Mouse (Mus musculus): Measurements from ENCODE around the gene Tex22. TPM values are rescaled to one million over a fixed set of nuclear protein-coding genes. Genes with fewer than 3 reads are reported as not detected.

The Tex22 gene
- polyA plus RNA-seq, 3 experiments from 2014 or later = 0.30 TPM; not detected in 2

- no peak for ATAC-seq
Measured at GRCm38 (mm10) chr12:113103846-113104451, 29.6 kb downstream of the Tex22 start.

GRCm38 (mm10) chr12:113106386-113106785 is 32.1 kb downstream of the Tex22 start:
- no peak for ATAC-seq

- peak; percentile 41 for ATAC-seq
Measured at GRCm38 (mm10) chr12:113107431-113108124, 33.3 kb downstream of the Tex22 start.

DNA sequence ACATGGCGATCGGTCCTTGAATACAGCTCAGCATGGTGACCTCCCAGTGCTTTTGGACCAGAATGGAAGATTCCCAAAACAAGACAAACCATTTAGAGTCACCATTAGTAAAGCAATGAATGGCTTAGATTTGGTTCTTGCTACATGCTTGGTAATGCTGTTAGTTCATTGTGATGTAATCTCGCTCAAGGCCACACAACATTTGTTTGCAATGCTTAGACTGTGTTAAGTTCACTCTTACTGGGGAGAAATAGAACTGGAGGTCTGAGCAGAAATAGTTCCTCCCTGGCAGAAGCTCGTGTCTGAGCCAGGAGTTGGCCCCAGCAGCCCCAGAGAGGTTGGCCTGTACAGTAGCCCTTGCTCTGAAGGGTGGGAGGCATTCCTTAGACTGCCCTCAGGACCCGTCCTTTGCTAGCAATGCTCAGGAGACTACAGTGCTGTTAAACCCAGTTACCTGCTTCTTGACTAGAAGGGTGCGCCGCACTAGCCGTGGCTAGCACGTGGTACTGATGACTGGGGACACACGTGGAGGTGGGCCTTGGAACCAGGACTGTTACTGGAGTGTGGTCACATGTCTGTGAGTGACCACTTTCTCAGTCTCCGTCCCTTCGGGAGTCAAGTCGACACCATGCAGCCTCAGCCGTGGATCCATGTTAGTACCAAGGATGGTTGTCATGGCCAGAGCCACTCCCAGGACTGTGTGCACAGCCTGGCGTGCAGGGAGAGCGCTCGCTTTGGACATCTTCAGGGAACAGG is 34.4 kb downstream of the Tex22 start:
- no peak for ATAC-seq

GRCm38 (mm10) chr12:113109801-113110200 is 35.5 kb downstream of the Tex22 start:
- no peak for ATAC-seq

DNA sequence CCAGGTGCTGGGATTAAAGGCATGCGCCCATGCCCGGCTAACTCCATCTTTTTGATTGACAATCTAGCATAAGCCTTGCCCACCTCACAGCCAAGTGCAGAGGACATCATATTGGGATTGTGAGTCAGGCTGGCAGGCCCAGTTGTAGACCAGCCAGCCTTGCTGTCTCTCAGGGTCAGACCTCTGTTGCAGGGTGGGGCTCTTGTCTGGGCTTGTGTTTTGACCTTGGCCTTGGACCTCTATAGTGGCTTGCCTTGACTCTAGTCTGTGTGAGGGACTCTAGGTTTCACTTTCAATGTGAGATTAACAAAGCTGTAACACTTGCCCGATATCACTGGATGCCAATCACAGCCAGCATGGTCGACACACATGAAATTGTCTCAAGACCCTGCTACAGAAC is 39.8 kb downstream of the Tex22 start:
- ATAC-seq = no peak

DNA sequence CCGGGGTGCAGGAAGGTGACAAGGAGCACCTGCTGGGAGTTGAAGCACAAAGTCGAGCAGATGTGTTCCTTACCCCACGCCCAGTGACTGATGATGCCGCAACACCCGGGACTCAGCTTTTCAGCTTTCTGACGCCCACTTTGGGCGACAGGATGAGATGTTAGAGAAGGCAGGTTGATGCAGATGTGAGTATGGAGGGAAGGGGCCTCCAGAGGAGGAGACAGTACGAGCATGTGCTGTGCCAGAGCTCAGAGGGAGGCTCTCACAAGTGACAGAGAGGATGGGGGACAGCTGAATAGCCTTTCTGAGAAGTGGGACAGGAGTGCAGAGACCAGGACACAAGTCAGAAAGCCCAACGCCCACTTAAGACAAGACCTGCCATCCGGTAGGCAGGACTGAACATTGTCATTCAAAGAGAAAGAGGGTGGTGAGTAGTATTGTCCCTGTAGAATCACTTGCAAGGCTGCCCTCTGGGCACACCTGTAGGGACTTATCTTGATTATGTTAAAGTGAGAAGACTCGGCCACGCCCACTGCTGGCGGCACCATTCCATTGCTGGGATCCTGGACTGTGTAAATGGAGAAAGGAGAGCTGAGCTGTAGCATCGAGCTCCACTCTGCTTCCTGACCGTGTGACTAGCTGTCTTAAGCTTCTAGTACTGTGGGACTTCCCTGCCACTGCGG is 40.7 kb downstream of the Tex22 start:
- no peak for ATAC-seq

DNA sequence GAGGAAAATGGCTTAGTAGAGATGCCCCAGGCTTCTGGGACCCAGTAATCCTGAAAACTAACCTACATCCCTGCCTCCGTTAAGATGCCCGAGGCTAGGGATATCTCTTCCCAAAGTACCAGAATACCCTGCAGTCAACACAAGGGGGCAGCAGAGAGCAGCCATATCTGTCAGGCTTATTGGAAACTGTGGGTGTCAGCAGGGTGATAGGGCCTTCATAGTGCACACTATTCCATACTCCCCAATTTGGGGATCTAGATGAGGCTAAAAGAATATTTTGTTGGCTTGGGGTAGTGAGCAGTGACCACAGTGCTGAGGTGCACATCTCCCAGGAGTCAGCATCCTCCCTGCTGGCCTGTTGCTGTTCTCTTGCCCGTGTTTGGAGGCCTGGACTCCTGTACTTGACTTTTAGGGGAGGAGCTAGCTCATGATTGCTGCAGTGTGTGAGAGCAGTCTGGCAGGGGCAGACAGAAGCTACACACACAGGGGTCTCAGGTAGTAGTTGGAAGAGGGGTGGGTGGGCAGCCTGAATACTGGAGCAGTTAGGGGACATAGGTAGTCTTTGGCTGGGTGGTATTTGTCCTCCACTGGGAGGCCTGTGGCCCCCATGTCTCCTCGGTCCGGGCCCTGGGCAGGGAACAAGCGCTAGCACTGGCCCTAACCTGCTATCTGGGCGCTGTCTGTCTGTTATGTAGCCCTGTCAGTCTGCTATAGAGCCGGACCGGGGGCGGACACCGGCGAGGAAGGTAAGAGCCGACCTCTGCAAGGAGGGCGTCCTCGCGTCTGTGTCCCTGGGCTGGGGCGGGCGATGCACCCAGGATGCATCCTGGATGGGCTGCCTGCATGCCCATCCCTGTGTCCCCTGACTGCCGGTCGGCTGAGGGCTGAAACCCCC is 45.5 kb downstream of the Tex22 start:
- peak; percentile 72 for ATAC-seq

- ATAC-seq = no peak
Measured at GRCm38 (mm10) chr12:113124726-113125125, 50.4 kb downstream of the Tex22 start.

DNA sequence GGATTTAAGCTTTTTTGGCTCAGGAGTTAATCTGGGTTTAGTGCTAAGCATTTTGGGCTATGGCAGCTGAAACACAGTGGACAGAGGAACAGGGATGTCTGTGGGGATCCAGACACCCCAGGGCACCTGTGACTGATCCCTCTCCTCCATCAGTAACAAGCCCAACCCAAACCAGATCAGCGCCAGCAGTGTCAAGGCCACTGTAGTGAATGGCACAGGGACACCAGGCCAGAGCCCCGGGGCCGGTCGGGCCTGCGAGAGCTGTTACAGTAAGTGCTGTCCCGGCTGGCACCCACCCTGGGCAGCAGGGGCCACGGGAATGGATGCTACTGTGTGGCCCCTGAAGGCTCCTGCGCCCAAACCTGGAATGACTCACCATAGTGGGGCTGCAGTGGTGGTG is 56.4 kb downstream of the Tex22 start:
- ATAC-seq = no peak

GRCm38 (mm10) chr12:113131601-113132000 is 57.3 kb downstream of the Tex22 start:
- no peak for ATAC-seq

GRCm38 (mm10) chr12:113132567-113132966 is 58.3 kb downstream of the Tex22 start:
- ATAC-seq = no peak

DNA sequence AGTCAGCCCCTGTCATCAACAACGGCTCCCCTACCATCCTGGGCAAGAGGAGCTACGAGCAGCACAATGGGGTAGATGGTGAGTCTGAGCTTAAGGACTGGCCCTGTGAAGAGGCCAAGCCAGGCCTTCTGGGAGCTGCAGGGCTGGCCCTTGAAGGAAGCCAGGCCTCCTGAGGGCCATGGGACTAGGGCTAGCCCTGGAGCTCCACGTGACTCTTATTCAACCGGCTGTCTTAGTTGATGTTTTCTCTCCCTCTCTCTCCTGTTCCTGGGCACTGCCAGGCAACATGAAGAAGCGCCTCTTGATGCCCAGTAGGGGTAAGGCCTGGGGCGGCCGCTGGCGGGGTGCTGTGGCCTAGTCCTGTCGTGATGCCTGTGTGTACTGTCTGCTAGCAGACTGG is 59.0 kb downstream of the Tex22 start:
- ATAC-seq = no peak

DNA sequence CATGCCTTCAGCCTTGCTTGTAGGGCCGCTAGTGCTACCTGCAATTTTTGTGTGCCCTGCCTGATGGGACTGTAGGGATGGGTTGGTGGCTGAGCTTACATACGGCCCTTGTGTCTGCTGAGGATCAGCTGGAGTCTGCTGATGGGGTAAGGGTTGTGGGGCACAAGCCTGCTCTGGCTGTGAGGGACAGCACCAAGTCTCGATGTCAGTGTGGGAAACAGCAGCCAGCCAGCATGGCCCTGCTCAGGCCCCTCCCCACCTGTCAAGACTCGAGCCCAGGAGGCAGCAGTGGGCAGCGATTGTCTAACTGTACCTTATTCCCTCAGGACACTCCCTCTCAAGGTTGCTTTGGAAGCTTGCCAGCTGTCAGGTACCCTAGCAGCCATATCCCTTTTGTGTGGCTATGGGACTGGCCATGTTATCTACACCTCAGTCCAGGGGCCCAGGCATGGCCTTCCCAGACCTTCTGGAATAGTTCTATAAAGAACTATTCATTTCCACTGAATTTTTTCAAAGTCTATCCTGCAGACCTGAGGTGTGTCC is 59.6 kb downstream of the Tex22 start:
- no peak for ATAC-seq

DNA sequence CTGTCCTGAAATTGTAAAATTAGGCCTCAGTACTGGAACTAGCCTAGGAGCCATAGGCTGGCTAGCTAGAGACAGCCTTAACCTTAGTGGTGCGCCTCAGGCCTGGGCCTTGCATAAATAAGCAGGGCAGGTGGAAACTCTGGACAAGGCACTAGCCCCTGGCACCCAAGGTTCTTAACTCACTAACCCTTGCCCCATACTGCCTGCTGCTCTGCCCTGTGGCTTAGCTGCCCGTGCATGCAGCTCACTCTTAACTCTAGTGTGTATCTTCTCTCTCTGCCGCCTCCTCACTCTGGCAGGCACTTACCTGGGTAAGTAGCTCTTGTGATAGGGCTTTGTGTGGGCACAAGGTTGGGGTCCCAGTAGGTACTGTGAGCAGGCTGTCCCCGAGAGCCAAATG is 60.2 kb downstream of the Tex22 start:
- no peak for ATAC-seq

DNA sequence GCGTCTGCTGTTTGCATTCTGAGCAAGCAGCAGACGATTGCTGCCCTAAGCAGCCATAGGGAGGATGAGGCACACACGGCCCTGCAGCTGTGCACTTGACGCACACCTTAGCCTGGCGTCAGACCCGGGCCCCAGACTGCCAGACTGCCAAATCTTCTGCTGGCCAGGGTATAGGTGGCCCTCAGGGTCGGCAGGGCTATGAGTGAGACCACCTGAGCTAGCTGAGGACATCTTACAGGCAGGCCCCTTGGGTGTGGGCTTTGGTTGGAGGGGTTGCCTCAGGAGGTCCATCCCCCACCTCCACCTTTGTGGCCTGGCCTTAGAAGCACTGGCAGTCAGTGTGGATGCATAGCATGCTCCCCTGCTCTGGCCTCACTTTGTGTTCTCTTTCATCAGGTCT is 61.1 kb downstream of the Tex22 start:
- ATAC-seq = no peak

- ATAC-seq = no peak
Measured at GRCm38 (mm10) chr12:113136492-113137020, 62.3 kb downstream of the Tex22 start.

DNA sequence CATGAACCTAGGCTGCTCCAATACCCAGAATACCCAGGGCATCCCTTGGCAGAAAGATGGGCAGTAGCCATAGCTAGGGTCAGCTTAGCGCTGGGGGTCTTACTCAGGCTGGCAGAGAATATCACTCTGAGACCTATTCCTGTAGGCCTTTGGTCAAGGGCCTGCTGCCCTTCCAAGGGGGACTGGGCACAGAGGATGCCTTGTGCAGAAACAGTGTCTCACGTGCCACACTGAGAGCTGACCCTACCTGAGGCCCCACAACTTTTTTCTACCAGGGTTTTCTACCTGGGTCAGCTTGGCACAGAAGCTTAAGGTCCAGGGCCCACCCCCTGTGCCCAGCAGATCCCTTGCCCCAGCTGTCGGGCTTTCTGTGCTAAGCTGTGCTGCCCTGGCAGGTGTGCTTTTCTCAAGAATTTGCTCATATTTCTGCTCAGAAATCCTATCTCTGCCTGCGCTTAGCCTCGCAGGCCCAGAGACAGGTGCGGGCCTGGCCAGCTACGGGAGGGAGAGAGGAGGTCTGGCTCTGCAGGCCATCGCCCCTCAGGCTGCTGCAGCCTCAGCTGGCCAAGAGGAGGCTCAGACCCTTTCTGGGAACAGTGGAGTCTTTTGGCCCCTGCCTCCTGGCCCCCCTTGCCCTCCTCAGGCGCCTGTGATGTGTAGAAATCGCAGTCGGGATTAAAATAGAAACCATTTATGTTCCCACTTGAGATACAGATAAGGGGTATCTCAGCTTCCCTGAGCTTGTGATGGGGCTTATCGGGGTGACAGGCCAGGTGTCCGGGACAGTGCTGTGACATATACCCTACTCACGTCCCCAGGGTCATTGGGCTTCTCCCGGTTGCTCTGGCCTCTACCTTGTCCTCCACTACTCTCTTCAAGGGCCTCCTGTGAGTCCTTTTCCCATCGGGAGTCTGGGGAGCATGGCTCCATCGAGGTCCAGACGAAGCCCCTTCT is 63.2 kb downstream of the Tex22 start:
- ATAC-seq = no peak

GRCm38 (mm10) chr12:113138291-113138690 is 64.0 kb downstream of the Tex22 start:
- ATAC-seq = no peak

Measured in inflammation-experienced regulatory T-cells, adult 6 months (primary cell).